Mouse (Mus musculus) midbrain, embryonic 14.5 days (tissue): ENCODE results near the gene Exoc3l2. TPM values are rescaled to one million over a fixed set of nuclear protein-coding genes. Genes with fewer than 3 reads are reported as not detected.

Experiments
- ATAC-seq: fragments of 200-750 bp; cut with Nextera tagmentation; 2 replicates; pipeline ENCODE4 v1.8.0; 2017; ENCODE audit warnings: moderate number of reproducible peaks, moderate library complexity; ENCODE audit not compliant: low FRiP score, low TSS enrichment
- DNase-seq: peaks from one replicate; pipeline ENCODE4 v3.0.0-alpha.2; 2015
- H3K27ac ChIP-seq: fragments of 300-500 bp; sonication (generic); replicated peaks from 2 replicates; pipeline ENCODE4 v1.5.1; 2014; ENCODE audit warnings: mild to moderate bottlenecking, low read depth, low read length, moderate library complexity
- H3K27me3 ChIP-seq: fragments of 300-500 bp; sonication (generic); 2 replicates; pipeline ENCODE4 v1.6.1; 2014; ENCODE audit warnings: low read length, control low read depth, mixed read lengths; ENCODE audit not compliant: control insufficient read depth, insufficient read depth
- H3K36me3 ChIP-seq: fragments of 300-500 bp; sonication (generic); 2 replicates; pipeline ENCODE4 v1.6.1; 2014; ENCODE audit warnings: low read length, control low read depth; ENCODE audit not compliant: control insufficient read depth, insufficient read depth
- H3K4me1 ChIP-seq: fragments of 300-500 bp; sonication (generic); 2 replicates; pipeline ENCODE4 v1.6.1; 2014; ENCODE audit warnings: mild to moderate bottlenecking, antibody characterized with exemption, low read length, control low read depth; ENCODE audit not compliant: control insufficient read depth, insufficient read depth
- H3K4me2 ChIP-seq: fragments of 300-500 bp; sonication (generic); 2 replicates; pipeline ENCODE4 v1.6.1; 2014; ENCODE audit warnings: mild to moderate bottlenecking, low read length, moderate library complexity
- H3K4me3 ChIP-seq: fragments of 300-500 bp; sonication (generic); replicated peaks from 2 replicates; pipeline ENCODE4 v1.5.1; 2014; ENCODE audit warnings: low read depth, low read length
- H3K9ac ChIP-seq: fragments of 300-500 bp; sonication (generic); replicated peaks from 2 replicates; pipeline ENCODE4 v1.6.1; 2014; ENCODE audit warnings: mild to moderate bottlenecking, low read length, moderate library complexity
- H3K9me3 ChIP-seq: fragments of 300-500 bp; sonication (generic); 2 replicates; pipeline ENCODE4 v1.6.1; 2016; ENCODE audit warnings: low read length, control low read depth, mixed read lengths; ENCODE audit not compliant: control insufficient read depth
- WGBS: fragments of 180-500 bp; shearing (Covaris S2); extraction: QIAGEN DNeasy Blood & Tissue Kit; methylation state at CpG from one replicate; pipeline ENCODE4 v1.1.7; 2014; 5-methylcytosine and 5-hydroxymethylcytosine counted together
- polyA plus RNA-seq: library from polyadenylated mRNA; unstranded; fragments of >200 nt; fragmentation: Nextera tagmentation; extraction: Ambion mirVana; gene quantifications from 2 replicates; pipeline ENCODE4 v1.2.1, GENCODE M21; 2014

Exoc3l2 gene
- polyA plus RNA-seq, 1 experiment from 2014 or later: 0.29 TPM

- no peaks in the 10 kb centered on the region for H3K9me3 ChIP-seq
- H3K27me3 ChIP-seq: no peaks in the 10 kb centered on the region
- H3K4me3 ChIP-seq: no peak overlapping the region
- H3K36me3 ChIP-seq: no peaks in the 10 kb centered on the region
- 77% methylated on average over 6 of the region's 6 CpGs for whole genome bisulfite sequencing
- H3K9ac ChIP-seq: no peak overlapping the region
- H3K4me1 ChIP-seq: peaks cover 12% of the 10 kb centered on the region
- no peak for DNase-seq
- H3K27ac ChIP-seq: no peak overlapping the region
- H3K4me2 ChIP-seq: no peak overlapping the region
- no peak for ATAC-seq
These were observed 49.2 kb downstream of the Exoc3l2 start for GRCm38 (mm10) chr7:19512353-19512752.

DNA sequence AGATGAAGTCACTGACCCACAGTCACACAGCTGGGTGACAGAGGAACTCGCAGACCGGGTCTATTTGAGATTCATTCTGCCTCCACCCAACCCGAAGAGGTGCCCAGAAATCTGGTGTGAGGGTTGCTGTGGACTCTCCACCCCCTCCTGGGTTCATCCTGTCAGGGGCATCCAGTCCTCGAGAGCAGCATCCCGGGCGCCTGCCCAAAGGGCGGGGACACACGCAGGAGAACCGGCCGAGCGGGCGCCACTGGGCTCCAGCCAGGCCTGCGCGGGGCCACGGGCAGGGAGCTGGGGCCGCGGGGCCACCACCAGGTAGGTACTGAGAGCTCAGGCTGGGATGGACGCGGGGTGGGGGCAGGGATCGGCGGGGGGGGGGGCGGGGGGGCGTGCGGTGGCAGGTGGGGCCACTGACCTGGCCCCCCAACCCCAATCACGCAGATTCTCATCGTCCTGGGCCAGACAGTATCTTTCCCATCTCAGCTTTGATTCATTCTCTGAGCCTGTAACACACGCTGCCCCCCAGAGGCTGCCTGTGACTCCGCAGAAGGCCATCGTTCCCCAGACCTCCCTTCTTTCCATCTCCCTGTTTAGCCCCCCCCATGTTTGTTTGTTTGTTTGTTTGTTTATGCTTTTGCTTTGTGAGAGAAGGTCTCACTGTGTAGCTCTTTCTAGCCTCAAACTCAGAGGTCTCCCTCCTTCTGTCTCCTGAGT, 54.7 kb downstream of the Exoc3l2 start, which contains the start of gene Nkpd1:
Gene Nkpd1 (plus strand): TSS at position 187 of the 714 bp plus-strand sequence.
- DNase-seq: peak; percentile 70
- Histone ChIP-seq H3K9ac (peak within 1 kb of the TSS; percentile 49), H3K36me3 (no peaks in the 10 kb centered on the region), H3K4me1 (peaks cover 4% of the 10 kb centered on the region; the same call in 1 of the 2 replicates), H3K27me3 (peaks cover 47% of the 10 kb centered on the region), H3K4me2 (peak within 1 kb of the TSS; percentile 50), H3K9me3 (no peaks in the 10 kb centered on the region), H3K4me3 (peak within 1 kb of the TSS; percentile 15), H3K27ac (no peak within 1 kb of the TSS)
- WGBS: 5% methylated on average over 28 of the region's 29 CpGs
- no peak for ATAC-seq

- peak overlapping the region; percentile 52 for H3K4me2 ChIP-seq
- H3K36me3 ChIP-seq: no peaks in the 10 kb centered on the region
- H3K9ac ChIP-seq: peak overlapping the region; percentile 50
- DNase-seq: peak; percentile 32
- peaks cover 68% of the 10 kb centered on the region for H3K27me3 ChIP-seq
- no peak overlapping the region for H3K27ac ChIP-seq
- H3K9me3 ChIP-seq: no peaks in the 10 kb centered on the region
- H3K4me3 ChIP-seq: peak overlapping the region; percentile 22
- H3K4me1 ChIP-seq: peaks cover 17% of the 10 kb centered on the region
- ATAC-seq: no peak
- WGBS: 5% methylated on average over 23 of the region's 23 CpGs
These were observed 56.9 kb downstream of the Exoc3l2 start for GRCm38 (mm10) chr7:19520032-19520431.

- ATAC-seq: no peak
- peak overlapping the region; percentile 71 for H3K4me2 ChIP-seq
- peaks cover 14% of the 10 kb centered on the region for H3K4me1 ChIP-seq
- peak overlapping the region; percentile 23; the same call in 1 of the 2 replicates for H3K9ac ChIP-seq
- DNase-seq: peak; percentile 57
- 10% methylated on average over 72 of the region's 72 CpGs for WGBS
- H3K27me3 ChIP-seq: peaks cover 74% of the 10 kb centered on the region
- peak overlapping the region; percentile 36 for H3K4me3 ChIP-seq
- no peak overlapping the region for H3K27ac ChIP-seq
- H3K36me3 ChIP-seq: no peaks in the 10 kb centered on the region
- H3K9me3 ChIP-seq: no peaks in the 10 kb centered on the region
These were observed 60.1 kb downstream of the Exoc3l2 start for GRCm38 (mm10) chr7:19523017-19523756.

DNA sequence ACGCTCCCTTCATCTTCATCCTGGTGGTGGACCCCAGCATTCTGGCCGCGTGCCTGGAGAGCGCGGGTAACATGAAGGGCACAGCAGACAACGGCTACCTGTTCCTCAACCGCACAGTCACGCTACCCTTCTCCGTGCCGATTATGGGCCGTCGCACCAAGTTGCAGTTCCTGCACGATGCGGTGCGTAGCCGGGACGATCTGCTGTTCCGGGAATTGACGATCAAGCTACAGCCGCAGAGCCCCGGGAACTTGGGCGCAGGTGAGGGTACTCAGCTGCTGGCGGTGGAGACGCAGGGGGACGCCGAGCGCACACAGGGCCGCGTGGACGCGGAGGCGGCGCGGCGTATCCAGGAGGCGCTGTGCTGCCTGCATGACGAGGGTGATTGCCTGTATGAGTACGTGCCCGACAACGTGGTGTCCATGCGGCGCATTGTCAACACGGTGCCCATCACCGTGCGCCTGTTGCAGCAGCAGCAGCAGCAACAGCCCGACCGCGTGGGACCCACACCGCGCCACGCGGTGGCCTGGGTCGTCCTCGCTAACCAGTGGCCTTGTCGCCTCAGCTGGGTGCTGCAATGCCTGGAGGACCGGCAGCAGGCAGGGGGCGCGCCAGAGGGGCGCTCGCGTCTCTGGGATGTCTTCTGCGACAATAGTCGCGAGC, 60.8 kb downstream of the Exoc3l2 start:
- Histone ChIP-seq H3K36me3 (no peaks in the 10 kb centered on the region), H3K9ac (peak overlapping the region; percentile 47), H3K4me3 (peak overlapping the region; percentile 36), H3K27me3 (peaks cover 67% of the 10 kb centered on the region), H3K4me1 (peaks cover 14% of the 10 kb centered on the region), H3K4me2 (peak overlapping the region; percentile 71), H3K9me3 (no peaks in the 10 kb centered on the region), H3K27ac (no peak overlapping the region)
- ATAC-seq: peak; percentile 62
- DNase-seq: peak; percentile 83
- 1% methylated on average over 64 of the region's 64 CpGs for WGBS

DNA sequence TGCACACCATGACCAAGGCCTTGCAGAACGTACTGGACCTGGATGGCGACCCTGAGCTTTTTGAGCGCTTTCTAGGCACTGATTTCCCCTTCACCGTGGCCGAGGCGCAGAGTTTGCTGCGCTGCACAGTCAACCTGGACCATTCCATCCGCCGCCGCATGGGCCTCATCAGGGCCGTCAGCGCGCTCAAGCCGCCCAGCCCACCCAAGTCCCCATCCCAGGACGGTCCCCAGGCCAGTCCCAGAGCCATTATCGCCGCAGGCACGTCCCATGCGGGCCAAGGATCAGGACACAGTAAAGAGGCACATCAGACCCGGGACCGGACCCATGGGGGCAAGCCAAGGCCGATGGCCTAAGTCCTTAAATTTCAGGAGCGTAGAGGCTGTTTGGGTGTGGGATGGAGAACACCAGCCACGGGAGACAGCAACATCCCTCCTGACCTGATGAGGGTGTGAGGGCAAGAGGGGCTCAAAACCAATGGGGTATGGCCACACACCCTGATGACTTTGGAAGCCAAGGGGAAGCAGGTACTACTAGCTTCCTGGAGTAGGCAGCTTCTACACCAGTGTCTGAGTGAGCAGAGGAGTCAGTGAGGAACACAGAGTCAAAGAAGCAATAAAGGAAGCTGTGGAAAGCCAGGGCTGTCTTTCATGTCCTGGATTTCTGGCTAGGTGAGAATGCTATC, 61.4 kb downstream of the Exoc3l2 start:
- WGBS: 12% methylated on average over 24 of the region's 24 CpGs
- ATAC-seq: peak; percentile 29
- H3K27me3 ChIP-seq: peaks cover 62% of the 10 kb centered on the region

DNA sequence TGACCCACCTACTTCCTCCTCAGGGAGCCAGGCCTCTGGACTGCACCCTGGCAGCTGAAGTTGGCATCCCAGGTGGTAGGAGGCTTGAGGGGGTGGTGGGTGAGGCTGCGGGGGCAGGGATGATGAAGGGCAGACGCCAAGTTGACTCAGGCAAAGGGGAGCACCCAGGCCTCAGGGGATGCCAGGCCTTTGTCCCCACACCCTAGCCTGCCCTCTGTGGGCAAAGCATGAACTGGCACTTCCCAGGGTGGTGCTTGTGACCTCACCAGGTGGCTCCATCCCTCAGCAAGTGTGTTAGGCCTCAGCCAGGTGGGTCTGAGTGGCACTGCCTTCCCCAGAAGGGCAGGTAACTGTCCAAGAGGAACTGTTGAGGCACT, 62.0 kb downstream of the Exoc3l2 start:
- no peak overlapping the region for H3K4me3 ChIP-seq
- H3K4me2 ChIP-seq: no peak overlapping the region
- no peaks in the 10 kb centered on the region for H3K9me3 ChIP-seq
- H3K27me3 ChIP-seq: peaks cover 56% of the 10 kb centered on the region
- H3K9ac ChIP-seq: no peak overlapping the region
- H3K36me3 ChIP-seq: peaks cover 11% of the 10 kb centered on the region
- H3K27ac ChIP-seq: no peak overlapping the region
- ATAC-seq (no peak), DNase-seq (no peak)
- H3K4me1 ChIP-seq: peaks cover 14% of the 10 kb centered on the region
- WGBS: 64% methylated on average over 2 of the region's 2 CpGs

More for the DNA sequence above, 61.4 kb downstream of the Exoc3l2 start:
- Histone ChIP-seq H3K9ac (peak overlapping the region; percentile 47), H3K27ac (no peak overlapping the region), H3K4me3 (peak overlapping the region; percentile 36), H3K36me3 (peaks cover 6% of the 10 kb centered on the region), H3K4me1 (peaks cover 14% of the 10 kb centered on the region), H3K9me3 (no peaks in the 10 kb centered on the region), H3K4me2 (peak overlapping the region; percentile 71)
- no peak for DNase-seq

DNA sequence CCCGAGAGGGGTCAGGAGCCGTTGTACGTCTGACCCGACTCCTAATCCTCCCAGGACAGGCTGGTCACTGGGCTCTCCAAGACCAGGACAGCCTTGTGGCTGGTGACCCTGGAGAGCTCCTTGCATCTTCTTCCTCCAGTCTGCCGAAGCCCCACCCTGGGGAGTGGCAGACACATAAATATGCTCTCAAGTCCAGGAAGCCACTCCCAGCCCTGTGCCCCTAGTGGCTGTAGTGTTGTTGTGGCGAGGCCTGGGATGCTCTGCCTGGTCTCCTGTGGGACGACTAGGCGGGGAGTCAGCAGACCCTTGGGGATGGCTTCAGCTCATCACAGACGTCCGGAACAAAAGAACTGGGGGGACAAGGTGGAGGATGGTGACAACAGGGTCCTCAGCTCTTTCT, 67.9 kb downstream of the Exoc3l2 start:
- Histone ChIP-seq H3K27me3 (no peaks in the 10 kb centered on the region), H3K9ac (no peak overlapping the region), H3K9me3 (no peaks in the 10 kb centered on the region), H3K4me1 (no peaks in the 10 kb centered on the region), H3K36me3 (peaks cover 64% of the 10 kb centered on the region), H3K4me3 (no peak overlapping the region), H3K27ac (no peak overlapping the region), H3K4me2 (no peak overlapping the region)
- 76% methylated on average over 10 of the region's 10 CpGs for WGBS
- no peak for ATAC-seq
- no peak for DNase-seq
